Mouse (Mus musculus) hindbrain, postnatal 0 days (tissue): Measurements from ENCODE around the gene Chgb. TPM values are rescaled to one million over a fixed set of nuclear protein-coding genes. Genes with fewer than 3 reads are reported as not detected.
A peak's percentile ranks its signal among the peaks of the same experiment; 100 is the strongest.

Experiments used
- ATAC-seq: fragments of 200-750 bp; cut with Nextera tagmentation; 2 replicates; pipeline ENCODE4 v1.8.0; 2017; ENCODE audit warnings: mild to moderate bottlenecking, moderate TSS enrichment, moderate library complexity
- DNase-seq: peaks from one replicate; pipeline ENCODE4 v3.0.0-alpha.2; 2015; ENCODE audit warnings: low spot score
- H3K27ac ChIP-seq: fragments of 300-500 bp; sonication (generic); 2 replicates; pipeline ENCODE4 v1.5.1; 2014; ENCODE audit warnings: mild to moderate bottlenecking
- H3K27me3 ChIP-seq: fragments of 300-500 bp; sonication (generic); 2 replicates; pipeline ENCODE4 v1.6.1; 2014; ENCODE audit warnings: low read length, mixed read lengths; ENCODE audit not compliant: insufficient read depth
- H3K36me3 ChIP-seq: fragments of 300-500 bp; sonication (generic); 2 replicates; pipeline ENCODE4 v1.6.1; 2014; ENCODE audit warnings: low read length, mixed read lengths; ENCODE audit not compliant: insufficient read depth
- H3K4me1 ChIP-seq: fragments of 300-500 bp; sonication (generic); 2 replicates; pipeline ENCODE4 v1.6.1; 2014; ENCODE audit warnings: antibody characterized with exemption, low read length, mixed read lengths; ENCODE audit not compliant: insufficient read depth
- H3K4me2 ChIP-seq: fragments of 300-500 bp; sonication (generic); 2 replicates; pipeline ENCODE4 v1.6.1; 2014; ENCODE audit warnings: low read depth, mild to moderate bottlenecking, low read length, moderate library complexity, mixed read lengths
- H3K4me3 ChIP-seq: fragments of 300-500 bp; sonication (generic); 2 replicates; pipeline ENCODE4 v1.5.1; 2014; ENCODE audit warnings: low read length
- H3K9ac ChIP-seq: fragments of 300-500 bp; sonication (generic); replicated peaks from 2 replicates; pipeline ENCODE4 v1.6.1; 2014; ENCODE audit warnings: mild to moderate bottlenecking, low read length, moderate library complexity, mixed read lengths
- H3K9me3 ChIP-seq: fragments of 300-500 bp; sonication (generic); 2 replicates; pipeline ENCODE4 v1.6.1; 2016; ENCODE audit warnings: low read length, mixed read lengths
- CTCF ChIP-seq: IDR thresholded peaks from 2 replicates; pipeline ENCODE4 v1.5.1; 2016; ENCODE audit warnings: antibody characterized with exemption, control low read depth, low read depth
- WGBS: fragments of 180-500 bp; shearing (Covaris S2); extraction: QIAGEN DNeasy Blood & Tissue Kit; methylation state at CpG from one replicate; pipeline ENCODE4 v1.1.7; 2014; 5-methylcytosine and 5-hydroxymethylcytosine counted together
- polyA plus RNA-seq: library from polyadenylated mRNA; unstranded; fragments of >200 nt; fragmentation: Nextera tagmentation; extraction: Ambion mirVana; gene quantifications from 2 replicates; pipeline ENCODE4 v1.2.1, GENCODE M21; 2015
- total RNA-seq: library from RNA; depleted of rRNA; stranded (reverse); fragments of >200 nt; gene quantifications from 2 replicates; pipeline ENCODE4 v1.2.3, GENCODE M21; 2014; rRNA removed

Chgb gene
- total RNA-seq: 27.0 and 35.5 TPM in 2 replicates
- 137 and 143 TPM in 2 replicates for polyA plus RNA-seq

GRCm38 (mm10) chr2:132780978-132781377 is at the start of gene Chgb:
Gene Chgb, plus strand, starts transcription at chr2:132781278.
- no peak for TF ChIP-seq CTCF

GRCm38 (mm10) chr2:132732940-132733339 is 48.1 kb upstream of the Chgb start:
- H3K4me2 ChIP-seq: no peak overlapping the region
- no peak overlapping the region for H3K4me3 ChIP-seq
- no peaks in the 10 kb centered on the region for H3K9me3 ChIP-seq
- DNase-seq: no peak
- H3K36me3 ChIP-seq: no peaks in the 10 kb centered on the region
- TF ChIP-seq CTCF: no peak
- 71% methylated on average over 5 of the region's 5 CpGs for WGBS
- H3K27me3 ChIP-seq: no peaks in the 10 kb centered on the region
- ATAC-seq: no peak
- no peak overlapping the region for H3K27ac ChIP-seq
- H3K9ac ChIP-seq: no peak overlapping the region
- no peaks in the 10 kb centered on the region for H3K4me1 ChIP-seq

More at GRCm38 (mm10) chr2:132780978-132781377, at the start of gene Chgb:
- Histone ChIP-seq H3K27me3 (no peaks in the 10 kb centered on the region), H3K36me3 (no peaks in the 10 kb centered on the region), H3K4me2 (peak within 1 kb of the TSS; percentile 63), H3K9ac (peak within 1 kb of the TSS; percentile 74), H3K27ac (peak within 1 kb of the TSS; percentile 92), H3K4me1 (no peaks in the 10 kb centered on the region), H3K9me3 (no peaks in the 10 kb centered on the region), H3K4me3 (peak within 1 kb of the TSS; percentile 63)
- no peak for DNase-seq
- ATAC-seq: no peak; the same call in 1 of the 2 replicates
- WGBS: 5% methylated on average over 4 of the region's 4 CpGs

DNA sequence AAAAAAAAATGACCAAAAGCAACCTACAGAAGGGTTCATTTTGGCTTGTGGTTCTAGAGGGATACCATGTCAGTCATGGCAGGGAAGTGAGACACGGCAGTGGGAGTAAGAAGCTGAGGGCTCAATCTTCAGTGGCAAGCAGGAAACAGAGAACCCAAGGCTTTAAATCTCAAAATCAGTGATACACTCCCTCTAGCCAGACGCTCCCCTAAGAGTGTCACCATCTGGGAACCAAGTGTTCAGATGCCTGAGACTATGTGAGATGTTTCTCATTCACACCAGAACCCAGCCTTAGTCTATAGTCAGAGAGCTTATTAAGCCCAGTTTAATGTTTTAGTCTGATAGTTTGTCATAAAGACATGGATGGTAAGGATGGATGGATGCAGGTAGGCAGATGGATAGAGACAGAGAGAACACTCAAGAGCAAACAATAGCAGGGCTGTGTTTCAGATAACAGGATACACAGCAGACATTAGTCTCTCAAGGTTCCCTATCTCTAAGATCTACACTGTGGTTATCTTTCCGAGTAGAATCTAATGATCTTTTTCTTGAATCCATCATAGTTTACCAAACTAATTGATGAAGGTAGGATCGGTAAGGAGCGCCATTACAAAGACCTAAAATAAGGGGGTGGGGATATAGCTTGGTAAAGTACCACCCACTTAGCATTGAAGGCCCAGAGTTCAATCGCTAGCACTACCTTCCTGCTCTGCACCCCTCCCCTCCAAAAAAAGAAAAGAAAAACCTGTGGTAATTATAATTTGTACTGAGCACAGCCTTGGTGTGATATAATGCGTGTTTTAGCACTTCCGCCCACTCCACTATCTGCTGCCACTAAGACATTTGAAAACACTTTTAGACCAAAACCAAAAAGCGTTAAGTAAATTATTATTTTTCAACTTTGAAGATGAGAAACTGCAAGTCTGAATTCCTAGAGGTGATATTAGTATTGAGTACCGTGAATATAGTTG is 47.2 kb upstream of the Chgb start:
- TF ChIP-seq CTCF: no peak
- DNase-seq (no peak), ATAC-seq (no peak)
- no peaks in the 10 kb centered on the region for H3K9me3 ChIP-seq
- H3K4me3 ChIP-seq: no peak overlapping the region
- no peak overlapping the region for H3K27ac ChIP-seq
- H3K36me3 ChIP-seq: no peaks in the 10 kb centered on the region
- no peak overlapping the region for H3K9ac ChIP-seq
- no peaks in the 10 kb centered on the region for H3K4me1 ChIP-seq
- H3K4me2 ChIP-seq: no peak overlapping the region
- 96% methylated on average over 10 of the region's 10 CpGs for WGBS
- no peaks in the 10 kb centered on the region for H3K27me3 ChIP-seq

- H3K4me3 ChIP-seq: no peak overlapping the region
- no peak overlapping the region for H3K27ac ChIP-seq
- no peaks in the 10 kb centered on the region for H3K36me3 ChIP-seq
- DNase-seq: no peak
- no peak overlapping the region for H3K9ac ChIP-seq
- WGBS: 47% methylated on average over 2 of the region's 2 CpGs
- no peaks in the 10 kb centered on the region for H3K27me3 ChIP-seq
- H3K4me1 ChIP-seq: no peaks in the 10 kb centered on the region
- TF ChIP-seq CTCF: no peak
- ATAC-seq: no peak
- H3K9me3 ChIP-seq: no peaks in the 10 kb centered on the region
- H3K4me2 ChIP-seq: no peak overlapping the region
Measured at GRCm38 (mm10) chr2:132738816-132739432, 42.2 kb upstream of the Chgb start.

DNA sequence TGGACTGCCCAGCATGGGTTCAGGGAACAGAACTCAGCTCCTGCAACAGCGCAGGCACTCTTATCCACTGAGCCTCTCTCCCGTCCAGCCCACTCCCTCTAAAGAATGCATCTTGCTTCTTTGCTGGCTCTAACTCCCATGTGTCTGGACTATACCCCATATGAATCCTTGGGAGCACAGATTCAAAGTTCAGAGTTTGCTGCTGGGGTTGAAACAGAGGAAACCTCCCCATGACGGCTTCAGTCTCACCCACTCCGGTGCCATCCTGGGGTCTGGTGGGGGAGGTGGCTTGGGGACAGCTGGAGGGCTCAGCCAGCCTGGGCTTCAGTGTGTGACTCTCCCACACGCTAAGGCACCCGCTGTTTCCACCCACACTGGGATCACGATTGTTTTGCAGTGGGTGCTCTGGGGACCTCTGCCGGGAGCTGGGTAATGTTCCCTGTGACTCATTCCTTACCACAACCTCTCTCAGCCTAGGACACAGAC is 39.2 kb upstream of the Chgb start:
- Histone ChIP-seq H3K4me3 (no peak overlapping the region), H3K9me3 (no peaks in the 10 kb centered on the region), H3K27me3 (no peaks in the 10 kb centered on the region), H3K36me3 (no peaks in the 10 kb centered on the region), H3K27ac (no peak overlapping the region), H3K4me1 (no peaks in the 10 kb centered on the region), H3K9ac (no peak overlapping the region), H3K4me2 (no peak overlapping the region)
- TF ChIP-seq CTCF: no peak
- ATAC-seq (peak; percentile 24; the same call in 1 of the 2 replicates), DNase-seq (no peak)
- WGBS: 32% methylated on average over 8 of the region's 8 CpGs

DNA sequence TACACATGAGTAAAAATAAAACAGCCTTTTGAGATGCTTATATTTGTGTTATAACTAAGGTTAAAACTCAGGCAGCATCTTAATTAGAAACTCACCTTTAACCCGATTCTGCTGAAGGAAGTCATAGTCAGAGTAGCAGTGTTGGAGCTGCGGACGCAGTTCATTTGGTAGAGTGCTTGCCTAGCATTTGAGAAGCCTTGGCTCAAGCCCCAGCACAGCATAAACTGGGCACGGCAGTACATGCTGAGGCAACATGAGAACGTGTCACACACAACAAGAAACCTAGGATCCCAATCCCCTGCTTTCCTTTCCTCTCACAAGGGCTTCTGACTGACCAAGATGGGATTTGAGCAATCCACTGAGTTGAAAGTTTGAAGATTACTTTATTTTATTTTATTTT is 36.2 kb upstream of the Chgb start:
- ATAC-seq (no peak), DNase-seq (no peak)
- WGBS: 91% methylated on average over 5 of the region's 5 CpGs
- Histone ChIP-seq H3K27ac (no peak overlapping the region), H3K36me3 (no peaks in the 10 kb centered on the region), H3K4me3 (no peak overlapping the region), H3K9me3 (no peaks in the 10 kb centered on the region), H3K4me2 (no peak overlapping the region), H3K4me1 (no peaks in the 10 kb centered on the region), H3K27me3 (no peaks in the 10 kb centered on the region), H3K9ac (no peak overlapping the region)
- no peak for TF ChIP-seq CTCF
